Mouse (Mus musculus) bone marrow macrophage, adult 2 months (primary cell): ENCODE data around the gene Homer2.

Experiments used
- CTCF ChIP-seq: IDR thresholded peaks from 2 replicates; pipeline ENCODE4 v1.5.1; 2012; ENCODE audit warnings: low read depth, mild to moderate bottlenecking, low read length, moderate library complexity
- POLR2A ChIP-seq: IDR thresholded peaks from 2 replicates; pipeline ENCODE4 v1.6.1; 2012; ENCODE audit warnings: mild to moderate bottlenecking, low read depth, low read length, borderline replicate concordance

- no peak for TF ChIP-seq POLR2A
- TF ChIP-seq CTCF: no peak
Measured at GRCm38 (mm10) chr7:81747956-81748355, 40.6 kb upstream of the Homer2 start.
